Mouse (Mus musculus) ES-Bruce4 (cell line): ENCODE results near the gene Apol8. TPM values are rescaled to one million over a fixed set of nuclear protein-coding genes. Genes with fewer than 3 reads are reported as not detected.

Experiments
- H3K27ac ChIP-seq: 2 replicates; pipeline ENCODE4 v1.5.1; 2012; ENCODE audit warnings: low read length, inconsistent platforms; ENCODE audit not compliant: insufficient read depth
- H3K27me3 ChIP-seq: 2 replicates; pipeline ENCODE4 v1.6.1; 2012; ENCODE audit warnings: mild to moderate bottlenecking, low read length, inconsistent platforms; ENCODE audit not compliant: control insufficient read depth, poor library complexity, insufficient read depth, severe bottlenecking
- H3K36me3 ChIP-seq: 2 replicates; pipeline ENCODE4 v1.6.1; 2012; ENCODE audit warnings: inconsistent platforms, mild to moderate bottlenecking, low read length, moderate library complexity; ENCODE audit not compliant: control insufficient read depth, poor library complexity, insufficient read depth, severe bottlenecking
- H3K4me1 ChIP-seq: one replicate; pipeline ENCODE4 v1.8.1; 2011; ENCODE audit warnings: low read length; ENCODE audit not compliant: control insufficient read depth, insufficient read depth
- H3K4me3 ChIP-seq: 2 replicates; pipeline ENCODE4 v1.5.1; 2011; ENCODE audit warnings: low read depth, mild to moderate bottlenecking, low read length
- H3K9ac ChIP-seq: 2 replicates; pipeline ENCODE4 v1.6.1; 2012; ENCODE audit warnings: low read depth, mild to moderate bottlenecking, inconsistent platforms; ENCODE audit not compliant: poor library complexity, severe bottlenecking
- H3K9me3 ChIP-seq: replicated peaks from 2 replicates; pipeline ENCODE4 v1.6.1; 2012; ENCODE audit warnings: mild to moderate bottlenecking, low read length, inconsistent platforms; ENCODE audit not compliant: control insufficient read depth, poor library complexity, insufficient read depth, severe bottlenecking
- CTCF ChIP-seq: IDR thresholded peaks from one replicate; pipeline ENCODE4 v1.8.1; 2011; ENCODE audit warnings: low read depth, low read length
- EP300 ChIP-seq: IDR thresholded peaks from 2 replicates; pipeline ENCODE4 v1.6.1; 2011; ENCODE audit warnings: low read depth, low read length; ENCODE audit not compliant: insufficient read depth
- POLR2A ChIP-seq: IDR thresholded peaks from one replicate; pipeline ENCODE4 v1.8.1; 2011; ENCODE audit warnings: low read length; ENCODE audit not compliant: insufficient read depth
- polyA plus RNA-seq: library from polyadenylated mRNA; stranded (reverse); fragments of >200 nt; gene quantifications from 2 replicates; pipeline ENCODE4 v1.2.4, GENCODE M21; 2011; ENCODE audit warnings: low read depth; ENCODE audit not compliant: missing spikeins, insufficient read depth, insufficient read length

Apol8 gene
- polyA plus RNA-seq, 1 experiment = 1.4 TPM

DNA sequence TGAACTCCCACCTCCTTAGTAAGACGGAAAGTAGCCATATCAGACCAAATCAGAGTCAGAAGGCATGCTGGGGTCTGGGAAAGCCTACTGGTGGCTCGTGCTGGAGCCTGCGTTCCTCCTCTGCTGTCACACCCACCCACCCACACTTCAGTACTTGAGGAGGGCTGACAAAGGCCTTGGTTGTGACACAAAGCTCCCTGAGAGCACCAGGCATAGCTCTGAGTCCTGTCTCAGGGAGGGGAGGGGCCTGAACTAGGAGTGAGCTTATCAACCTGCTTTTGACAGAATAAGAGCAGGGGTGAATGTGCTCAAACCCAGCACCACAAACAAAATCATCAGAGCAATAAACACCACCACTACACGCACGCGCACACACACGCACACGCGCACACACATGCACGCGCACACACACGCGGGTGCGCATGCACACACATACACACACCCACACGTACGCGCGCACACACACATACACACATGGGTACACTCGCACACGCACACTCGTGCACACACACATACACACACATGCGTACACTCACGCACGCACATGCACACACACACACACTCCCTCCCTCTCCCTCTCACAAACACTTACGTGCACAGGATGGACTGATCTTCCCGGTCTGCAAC lies 39.7 kb upstream of the Apol8 start:
- peaks cover 18% of the 10 kb centered on the region for H3K36me3 ChIP-seq
- H3K4me1 ChIP-seq = peaks cover 13% of the 10 kb centered on the region
- no peaks in the 10 kb centered on the region for H3K9me3 ChIP-seq
- H3K27me3 ChIP-seq = no peaks in the 10 kb centered on the region
- H3K9ac ChIP-seq = no peak overlapping the region
- H3K27ac ChIP-seq = no peak overlapping the region
- TF ChIP-seq CTCF (no peak), POLR2A (no peak), EP300 (no peak)
- H3K4me3 ChIP-seq = no peak overlapping the region

DNA sequence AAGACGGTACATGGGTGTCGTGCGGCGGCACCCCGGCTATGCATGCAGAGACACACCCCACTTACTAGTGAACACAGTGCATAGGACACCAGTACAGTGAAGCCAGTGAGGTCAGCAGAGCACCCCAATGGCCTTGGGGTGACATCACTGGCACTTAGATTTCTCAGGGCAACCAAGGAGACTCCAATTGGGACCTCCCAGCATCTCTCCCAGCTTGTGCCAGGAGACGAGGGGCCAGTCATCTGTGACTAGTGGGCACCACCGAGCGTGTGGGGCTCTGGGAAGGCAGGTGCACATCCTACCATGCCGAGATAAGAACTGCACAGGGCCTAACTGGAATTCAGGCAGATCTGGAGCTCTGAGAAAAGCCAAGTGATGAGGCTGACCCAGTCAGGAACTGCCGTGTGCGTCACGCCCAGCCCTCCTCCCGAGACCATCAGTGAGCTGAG lies 38.1 kb upstream of the Apol8 start:
- peaks cover 6% of the 10 kb centered on the region for H3K4me1 ChIP-seq
- H3K4me3 ChIP-seq = no peak overlapping the region
- no peaks in the 10 kb centered on the region for H3K27me3 ChIP-seq
- no peak for TF ChIP-seq EP300
- TF ChIP-seq POLR2A = no peak
- no peak for TF ChIP-seq CTCF
- H3K9me3 ChIP-seq = no peaks in the 10 kb centered on the region
- peaks cover 27% of the 10 kb centered on the region for H3K36me3 ChIP-seq
- H3K9ac ChIP-seq = no peak overlapping the region
- no peak overlapping the region for H3K27ac ChIP-seq

GRCm38 (mm10) chr15:77794138-77794907 lies 37.5 kb upstream of the Apol8 start:
- peaks cover 33% of the 10 kb centered on the region for H3K36me3 ChIP-seq
- TF ChIP-seq POLR2A (no peak), CTCF (no peak), EP300 (no peak)
- H3K4me1 ChIP-seq = peaks cover 6% of the 10 kb centered on the region
- H3K4me3 ChIP-seq = no peak overlapping the region
- H3K9me3 ChIP-seq = no peaks in the 10 kb centered on the region
- H3K9ac ChIP-seq = no peak overlapping the region
- H3K27me3 ChIP-seq = no peaks in the 10 kb centered on the region
- H3K27ac ChIP-seq = no peak overlapping the region

DNA sequence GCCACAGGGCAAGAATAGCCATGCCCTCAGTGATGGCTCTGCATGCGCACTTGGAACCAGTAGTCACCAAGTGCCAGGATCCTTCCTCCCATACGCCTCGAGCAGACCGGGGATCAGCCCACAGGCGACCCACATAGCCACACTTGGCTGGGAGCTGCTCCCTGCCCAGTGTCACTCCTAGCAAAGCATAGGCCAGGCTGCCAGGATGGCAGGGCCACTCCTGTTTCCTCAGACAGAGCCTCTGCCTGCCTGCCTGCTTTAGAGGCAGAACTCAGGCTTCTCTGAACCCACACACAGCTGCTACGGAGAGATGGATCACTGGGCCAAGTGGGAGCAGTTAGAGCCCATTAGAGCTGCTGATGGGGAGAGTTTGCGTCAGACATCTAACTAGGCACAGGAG lies 36.8 kb upstream of the Apol8 start:
- H3K36me3 ChIP-seq = peaks cover 39% of the 10 kb centered on the region
- H3K4me1 ChIP-seq = peaks cover 6% of the 10 kb centered on the region
- H3K4me3 ChIP-seq = no peak overlapping the region
- TF ChIP-seq POLR2A (no peak), EP300 (no peak), CTCF (no peak)
- no peaks in the 10 kb centered on the region for H3K9me3 ChIP-seq
- H3K9ac ChIP-seq = no peak overlapping the region
- no peak overlapping the region for H3K27ac ChIP-seq
- no peaks in the 10 kb centered on the region for H3K27me3 ChIP-seq

- Histone ChIP-seq H3K27ac (no peak overlapping the region), H3K9ac (no peak overlapping the region), H3K27me3 (no peaks in the 10 kb centered on the region), H3K4me3 (no peak overlapping the region), H3K9me3 (no peaks in the 10 kb centered on the region), H3K36me3 (peaks cover 39% of the 10 kb centered on the region), H3K4me1 (peaks cover 6% of the 10 kb centered on the region)
- TF ChIP-seq CTCF (no peak), EP300 (no peak), POLR2A (no peak)
Observed at GRCm38 (mm10) chr15:77793094-77793493, 36.3 kb upstream of the Apol8 start.

DNA sequence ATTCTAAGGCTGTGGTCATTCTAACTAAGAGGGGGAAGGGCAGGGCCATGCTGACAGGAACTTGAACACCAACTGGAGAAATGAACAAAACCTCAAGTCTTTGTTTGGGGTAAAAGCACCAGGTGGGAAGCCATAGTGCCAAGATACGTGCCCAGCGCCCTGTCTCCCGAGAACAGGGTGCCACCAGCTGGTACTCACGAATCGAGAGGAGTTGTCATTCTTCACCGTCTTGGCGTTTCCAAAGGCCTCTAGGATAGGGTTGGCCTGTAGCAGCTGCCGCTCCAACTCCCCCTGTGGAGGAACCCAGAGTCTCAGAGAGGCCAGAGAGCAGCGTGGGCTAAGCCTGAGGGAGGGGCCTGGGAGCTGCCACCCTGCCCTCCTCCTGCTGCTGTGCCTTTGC lies 35.3 kb upstream of the Apol8 start:
- Histone ChIP-seq H3K9ac (no peak overlapping the region), H3K9me3 (no peaks in the 10 kb centered on the region), H3K27me3 (no peaks in the 10 kb centered on the region), H3K27ac (no peak overlapping the region), H3K4me1 (no peaks in the 10 kb centered on the region), H3K36me3 (peaks cover 39% of the 10 kb centered on the region), H3K4me3 (no peak overlapping the region)
- TF ChIP-seq CTCF (no peak), POLR2A (no peak), EP300 (no peak)
